Mouse (Mus musculus) small intestine, adult 2 months (tissue): ENCODE data around the gene Polg2.
"Not testable (repeated sequence)": the region's sequence is repeated elsewhere in the genome, so short reads cannot be mapped to it uniquely, and the experiment has no call there.

Experiments used
- CTCF ChIP-seq: fragments of 200-500 bp; IDR thresholded peaks from 2 replicates; pipeline ENCODE4 v1.5.1; 2012; ENCODE audit warnings: low read depth, mild to moderate bottlenecking, control low read depth, inconsistent platforms, low read length, moderate library complexity, mixed read lengths; ENCODE audit not compliant: insufficient replicate concordance, insufficient read length; ENCODE audit errors: extremely low read depth
- POLR2A ChIP-seq: fragments of 200-500 bp; IDR thresholded peaks from 2 replicates; pipeline ENCODE4 v1.6.1; 2012; ENCODE audit warnings: low read depth, mild to moderate bottlenecking, control low read depth, inconsistent platforms, low read length, moderate library complexity

DNA sequence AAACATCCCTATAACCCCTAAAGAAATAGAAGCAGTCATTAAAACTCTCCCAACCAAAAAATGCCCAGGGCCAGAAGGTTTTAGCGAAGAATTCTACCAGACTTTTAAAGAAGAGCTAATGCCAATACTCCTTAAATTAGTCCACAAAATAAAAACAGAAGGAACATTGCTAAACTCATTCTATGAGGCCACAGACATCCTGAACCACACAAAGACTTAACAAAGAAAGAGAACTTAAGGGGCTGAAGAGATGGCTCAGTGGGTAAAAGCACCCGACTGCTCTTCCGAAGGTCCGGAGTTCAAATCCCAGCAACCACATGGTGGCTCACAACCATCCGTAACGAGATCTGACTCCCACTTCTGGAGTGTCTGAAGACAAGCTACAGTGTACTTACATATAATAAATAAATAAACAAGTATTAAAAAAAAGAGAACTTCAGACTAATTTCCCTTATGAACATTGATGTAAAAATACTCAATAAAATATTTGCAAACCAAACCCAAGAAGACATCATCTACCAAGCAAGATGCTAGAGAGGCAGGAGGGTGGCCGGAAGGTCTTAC is 29.7 kb downstream of the Polg2 start:
- TF ChIP-seq POLR2A, CTCF: not testable (repeated sequence)
